Mouse (Mus musculus): ENCODE results near the gene Dnajc28. TPM values are rescaled to one million over a fixed set of nuclear protein-coding genes. Genes with fewer than 3 reads are reported as not detected.

Dnajc28 gene
- total and polyA plus RNA-seq, 2 experiments from 2014 or later = 9.9 to 10.7 TPM

DNA sequence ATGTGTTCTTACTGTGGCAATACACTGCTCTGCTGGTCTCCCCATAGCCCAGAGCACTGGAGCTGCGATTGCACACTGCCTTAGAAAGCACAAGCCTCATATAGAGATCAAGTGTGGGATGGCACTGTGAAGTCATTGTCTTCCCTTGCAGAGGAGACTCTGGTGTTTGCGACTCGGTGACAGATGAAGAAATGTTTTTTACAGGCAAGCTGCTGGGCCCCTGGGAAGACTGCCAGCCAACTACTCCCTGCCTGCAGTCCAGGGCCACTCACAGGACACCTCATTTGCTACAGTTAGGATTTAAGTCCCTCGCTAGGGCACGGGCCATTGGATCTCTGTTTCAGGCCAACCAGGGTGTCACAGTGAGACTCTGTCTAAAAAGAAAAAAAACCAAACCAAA is 13.6 kb upstream of the Dnajc28 start:
- TF ChIP-seq EP300 (IDR thresholded peaks at IDR 0.05; ENCODE audit: low read depth) (no peak), CTCF (IDR thresholded peaks at IDR 0.05; ENCODE audit: low read depth) (no peak)
- Histone ChIP-seq H3K27ac (ENCODE audit: low read depth) (no peak overlapping the region), H3K4me1 (ENCODE audit: control insufficient read depth, insufficient read depth) (no peaks in the 10 kb centered on the region), H3K36me3 (replicated peaks; ENCODE audit: control insufficient read depth, insufficient read depth, low read length) (peaks cover 68% of the 10 kb centered on the region), H3K4me2 (ENCODE audit: low read depth, low read length) (no peak overlapping the region), H3K9me3 (replicated peaks; ENCODE audit: control insufficient read depth, low read length) (no peaks in the 10 kb centered on the region), H3K27me3 (ENCODE audit: control insufficient read depth, insufficient read depth, low read length) (no peaks in the 10 kb centered on the region), H3K9ac (replicated peaks; ENCODE audit: low read depth, low read length) (no peak overlapping the region), H3K4me3 (ENCODE audit: low read depth, low read length) (no peak overlapping the region)
- ATAC-seq (ENCODE audit: insufficient read depth, low read depth) = no peak
- no peak for DNase-seq (ENCODE audit: low spot score)
- 54% methylated on average over 5 of the region's 5 CpGs for WGBS

GRCm38 (mm10) chr16:91630584-91630983 is 11.8 kb upstream of the Dnajc28 start:
- Histone ChIP-seq H3K36me3 (replicated peaks; ENCODE audit: control insufficient read depth, insufficient read depth, low read length) (peaks cover 60% of the 10 kb centered on the region), H3K27ac (ENCODE audit: low read depth) (no peak overlapping the region), H3K4me1 (ENCODE audit: control insufficient read depth, insufficient read depth) (no peaks in the 10 kb centered on the region), H3K4me2 (ENCODE audit: low read depth, low read length) (no peak overlapping the region), H3K9me3 (replicated peaks; ENCODE audit: control insufficient read depth, low read length) (no peaks in the 10 kb centered on the region), H3K4me3 (ENCODE audit: low read depth, low read length) (no peak overlapping the region), H3K9ac (replicated peaks; ENCODE audit: low read depth, low read length) (no peak overlapping the region), H3K27me3 (ENCODE audit: control insufficient read depth, insufficient read depth, low read length) (no peaks in the 10 kb centered on the region)
- no peak for DNase-seq (ENCODE audit: low spot score)
- WGBS = 69% methylated on average over 1 of the region's 1 CpGs
- no peak for TF ChIP-seq EP300 (IDR thresholded peaks at IDR 0.05; ENCODE audit: low read depth)
- TF ChIP-seq CTCF (IDR thresholded peaks at IDR 0.05; ENCODE audit: low read depth) = no peak
- no peak for ATAC-seq (ENCODE audit: insufficient read depth, low read depth)

DNA sequence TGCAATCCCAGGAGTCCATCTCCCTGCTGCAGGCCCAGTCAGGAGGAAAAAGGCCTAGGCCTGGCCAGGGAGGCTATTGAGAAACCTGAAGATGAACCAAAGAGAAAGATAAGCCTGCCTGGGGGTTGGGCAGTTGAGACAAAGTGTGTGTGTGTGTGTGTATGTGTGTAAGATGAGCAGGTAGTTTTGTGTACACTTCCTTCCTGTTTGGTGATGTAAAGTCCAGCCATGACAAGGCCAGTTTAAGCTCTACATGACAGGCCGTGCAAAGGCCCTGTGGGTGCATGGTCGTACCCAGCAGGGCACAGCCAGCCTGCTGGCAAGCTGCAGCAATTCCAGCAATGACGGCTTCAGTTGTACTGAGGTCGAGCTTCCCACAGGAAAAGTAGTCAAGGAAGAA is 10.9 kb upstream of the Dnajc28 start:
- DNase-seq (ENCODE audit: low spot score) (no peak), ATAC-seq (ENCODE audit: insufficient read depth, low read depth) (no peak)
- Histone ChIP-seq H3K4me2 (ENCODE audit: low read depth, low read length) (no peak overlapping the region), H3K4me3 (ENCODE audit: low read depth, low read length) (no peak overlapping the region), H3K9me3 (replicated peaks; ENCODE audit: control insufficient read depth, low read length) (no peaks in the 10 kb centered on the region), H3K9ac (replicated peaks; ENCODE audit: low read depth, low read length) (no peak overlapping the region), H3K4me1 (ENCODE audit: control insufficient read depth, insufficient read depth) (no peaks in the 10 kb centered on the region), H3K36me3 (replicated peaks; ENCODE audit: control insufficient read depth, insufficient read depth, low read length) (peaks cover 60% of the 10 kb centered on the region), H3K27ac (ENCODE audit: low read depth) (no peak overlapping the region), H3K27me3 (ENCODE audit: control insufficient read depth, insufficient read depth, low read length) (no peaks in the 10 kb centered on the region)
- TF ChIP-seq EP300 (IDR thresholded peaks at IDR 0.05; ENCODE audit: low read depth) = no peak
- TF ChIP-seq CTCF (IDR thresholded peaks at IDR 0.05; ENCODE audit: low read depth) = no peak
- 90% methylated on average over 4 of the region's 4 CpGs for WGBS

DNA sequence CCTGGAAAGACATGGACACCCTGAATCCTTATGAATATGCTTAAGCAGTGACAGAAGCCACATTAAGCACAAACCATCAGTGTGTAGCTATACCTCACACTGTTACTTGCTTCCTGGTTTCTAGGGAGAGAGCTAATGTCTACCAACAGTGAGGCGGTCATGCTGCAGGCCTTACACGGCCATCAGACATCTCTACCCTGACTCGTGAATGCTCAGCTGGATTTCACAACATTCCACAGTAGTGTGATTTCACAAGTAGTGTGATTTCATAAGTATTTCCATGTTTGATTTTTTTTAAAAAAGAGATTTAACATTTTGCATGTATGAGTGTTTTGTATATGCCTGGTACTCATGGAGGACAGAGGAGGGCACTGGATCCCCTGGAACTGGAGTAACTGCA is 9.8 kb upstream of the Dnajc28 start:
- 83% methylated on average over 3 of the region's 3 CpGs for WGBS

GRCm38 (mm10) chr16:91627831-91628230 is 9.0 kb upstream of the Dnajc28 start:
- no peak overlapping the region for H3K9ac ChIP-seq (replicated peaks; ENCODE audit: low read depth, low read length)
- no peak for TF ChIP-seq CTCF (IDR thresholded peaks at IDR 0.05; ENCODE audit: low read depth)
- no peak for TF ChIP-seq EP300 (IDR thresholded peaks at IDR 0.05; ENCODE audit: low read depth)
- no peak overlapping the region for H3K4me2 ChIP-seq (ENCODE audit: low read depth, low read length)
- ATAC-seq (ENCODE audit: insufficient read depth, low read depth) (no peak), DNase-seq (ENCODE audit: low spot score) (no peak)
- no peak overlapping the region for H3K4me3 ChIP-seq (ENCODE audit: low read depth, low read length)
- H3K27me3 ChIP-seq (ENCODE audit: control insufficient read depth, insufficient read depth, low read length) = no peaks in the 10 kb centered on the region
- peaks cover 68% of the 10 kb centered on the region for H3K36me3 ChIP-seq (replicated peaks; ENCODE audit: control insufficient read depth, insufficient read depth, low read length)
- H3K9me3 ChIP-seq (replicated peaks; ENCODE audit: control insufficient read depth, low read length) = no peaks in the 10 kb centered on the region
- no peaks in the 10 kb centered on the region for H3K4me1 ChIP-seq (ENCODE audit: control insufficient read depth, insufficient read depth)
- 73% methylated on average over 7 of the region's 7 CpGs for WGBS
- H3K27ac ChIP-seq (ENCODE audit: low read depth) = no peak overlapping the region

More for the DNA sequence above, 9.8 kb upstream of the Dnajc28 start:
- Histone ChIP-seq H3K36me3 (replicated peaks; ENCODE audit: control insufficient read depth, insufficient read depth, low read length) (peaks cover 67% of the 10 kb centered on the region), H3K4me2 (ENCODE audit: low read depth, low read length) (no peak overlapping the region), H3K4me3 (ENCODE audit: low read depth, low read length) (no peak overlapping the region), H3K9ac (replicated peaks; ENCODE audit: low read depth, low read length) (no peak overlapping the region), H3K9me3 (replicated peaks; ENCODE audit: control insufficient read depth, low read length) (no peaks in the 10 kb centered on the region), H3K4me1 (ENCODE audit: control insufficient read depth, insufficient read depth) (no peaks in the 10 kb centered on the region), H3K27me3 (ENCODE audit: control insufficient read depth, insufficient read depth, low read length) (no peaks in the 10 kb centered on the region), H3K27ac (ENCODE audit: low read depth) (no peak overlapping the region)
- DNase-seq (ENCODE audit: low spot score) = no peak
- TF ChIP-seq EP300 (IDR thresholded peaks at IDR 0.05; ENCODE audit: low read depth) (no peak), CTCF (IDR thresholded peaks at IDR 0.05; ENCODE audit: low read depth) (no peak)
- no peak for ATAC-seq (ENCODE audit: insufficient read depth, low read depth)

- Histone ChIP-seq H3K4me3 (ENCODE audit: low read depth, low read length) (no peak overlapping the region), H3K9me3 (replicated peaks; ENCODE audit: control insufficient read depth, low read length) (no peaks in the 10 kb centered on the region), H3K36me3 (replicated peaks; ENCODE audit: control insufficient read depth, insufficient read depth, low read length) (peaks cover 63% of the 10 kb centered on the region), H3K4me1 (ENCODE audit: control insufficient read depth, insufficient read depth) (no peaks in the 10 kb centered on the region), H3K27me3 (ENCODE audit: control insufficient read depth, insufficient read depth, low read length) (no peaks in the 10 kb centered on the region), H3K27ac (ENCODE audit: low read depth) (no peak overlapping the region), H3K9ac (replicated peaks; ENCODE audit: low read depth, low read length) (no peak overlapping the region), H3K4me2 (ENCODE audit: low read depth, low read length) (no peak overlapping the region)
- DNase-seq (ENCODE audit: low spot score) (no peak), ATAC-seq (ENCODE audit: insufficient read depth, low read depth) (no peak)
- no peak for TF ChIP-seq CTCF (IDR thresholded peaks at IDR 0.05; ENCODE audit: low read depth)
- TF ChIP-seq EP300 (IDR thresholded peaks at IDR 0.05; ENCODE audit: low read depth) = no peak
- WGBS = 91% methylated on average over 9 of the region's 9 CpGs
These were observed 4.2 kb upstream of the Dnajc28 start for GRCm38 (mm10) chr16:91623074-91623473.
